Mouse (Mus musculus): ENCODE data around the gene Cst9. TPM values are rescaled to one million over a fixed set of nuclear protein-coding genes. Genes with fewer than 3 reads are reported as not detected.

The Cst9 gene
- polyA plus RNA-seq, 1 experiment from 2014 or later = not detected

GRCm38 (mm10) chr2:148857506-148857905 lies 22.6 kb downstream of the Cst9 start:
- no peak for ATAC-seq (replicated peaks; ENCODE audit: low FRiP score)
- Histone ChIP-seq H3K4me2 (no peak overlapping the region), H3K36me3 (no peaks in the 10 kb centered on the region), H3K9me3 (replicated peaks) (no peaks in the 10 kb centered on the region), H3K4me1 (no peaks in the 10 kb centered on the region), H3K9ac (no peak overlapping the region), H3K4me3 (replicated peaks) (no peak overlapping the region), H3K27ac (no peak overlapping the region), H3K27me3 (no peaks in the 10 kb centered on the region)
- WGBS = 89% methylated on average over 4 of the region's 4 CpGs

DNA sequence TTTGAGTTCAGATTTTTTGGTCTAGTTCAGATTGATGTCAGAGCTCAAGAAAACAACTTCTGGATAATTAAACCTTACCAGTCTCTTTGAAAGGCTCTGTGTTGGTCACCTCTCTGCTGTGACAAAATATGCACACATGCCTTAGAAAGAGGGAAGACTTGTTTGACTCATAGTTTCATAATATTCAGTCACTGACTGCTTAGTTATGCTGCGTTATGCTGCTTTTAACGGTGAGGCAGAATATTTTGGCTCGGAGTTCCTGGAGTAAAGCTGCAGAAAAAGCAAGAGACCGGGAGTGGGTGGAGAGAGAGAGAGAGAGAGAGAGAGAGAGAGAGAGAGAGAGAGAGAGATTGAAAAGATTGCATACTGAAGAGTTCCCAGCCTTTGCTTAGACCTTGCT lies 26.0 kb downstream of the Cst9 start:
- Histone ChIP-seq H3K9ac (no peak overlapping the region), H3K4me1 (no peaks in the 10 kb centered on the region), H3K36me3 (no peaks in the 10 kb centered on the region), H3K27ac (no peak overlapping the region), H3K4me3 (replicated peaks) (no peak overlapping the region), H3K27me3 (no peaks in the 10 kb centered on the region), H3K4me2 (no peak overlapping the region), H3K9me3 (replicated peaks) (no peaks in the 10 kb centered on the region)
- WGBS = 84% methylated on average over 4 of the region's 4 CpGs
- no peak for ATAC-seq (replicated peaks; ENCODE audit: low FRiP score)

- no peak overlapping the region for H3K9ac ChIP-seq
- no peak overlapping the region for H3K4me2 ChIP-seq
- H3K27me3 ChIP-seq = no peaks in the 10 kb centered on the region
- H3K36me3 ChIP-seq = no peaks in the 10 kb centered on the region
- no peaks in the 10 kb centered on the region for H3K9me3 ChIP-seq (replicated peaks)
- ATAC-seq (replicated peaks; ENCODE audit: low FRiP score) = no peak
- no peak overlapping the region for H3K4me3 ChIP-seq (replicated peaks)
- no peak overlapping the region for H3K27ac ChIP-seq
- no peaks in the 10 kb centered on the region for H3K4me1 ChIP-seq
These were observed 26.7 kb downstream of the Cst9 start for GRCm38 (mm10) chr2:148861693-148862092.

GRCm38 (mm10) chr2:148864966-148865365 lies 30.0 kb downstream of the Cst9 start, which contains the start of gene 9230104L09Rik:
9230104L09Rik (minus strand) TSS chr2:148865038.
- Histone ChIP-seq H3K9ac (no peak within 1 kb of the TSS), H3K9me3 (replicated peaks) (no peaks in the 10 kb centered on the region), H3K36me3 (no peaks in the 10 kb centered on the region), H3K4me2 (no peak within 1 kb of the TSS), H3K4me1 (no peaks in the 10 kb centered on the region), H3K27me3 (no peaks in the 10 kb centered on the region), H3K27ac (no peak within 1 kb of the TSS), H3K4me3 (replicated peaks) (no peak within 1 kb of the TSS)
- no peak for ATAC-seq (replicated peaks; ENCODE audit: low FRiP score)
- 47% methylated on average over 2 of the region's 2 CpGs for WGBS

DNA sequence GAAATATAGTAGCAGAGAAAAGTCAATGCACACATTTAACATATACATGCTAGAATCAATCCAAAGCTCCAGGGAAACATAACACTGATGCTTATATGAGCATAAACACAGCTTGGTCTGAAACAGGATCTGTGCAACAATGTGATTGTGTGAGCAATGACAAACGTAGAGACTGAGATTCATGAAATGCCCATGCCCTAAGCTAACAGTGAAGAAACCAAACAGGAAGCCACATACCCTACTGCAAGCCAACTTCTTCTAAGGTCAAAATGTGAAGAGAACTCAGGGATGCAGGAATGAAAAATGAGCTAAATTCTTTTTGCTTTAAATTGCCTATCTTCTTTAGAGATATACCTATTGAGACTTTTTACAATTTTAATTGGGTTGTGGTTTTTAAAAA lies 34.0 kb downstream of the Cst9 start:
- H3K4me1 ChIP-seq = peaks cover 16% of the 10 kb centered on the region
- H3K36me3 ChIP-seq = peaks cover 23% of the 10 kb centered on the region
- no peak overlapping the region for H3K9ac ChIP-seq
- no peaks in the 10 kb centered on the region for H3K27me3 ChIP-seq
- WGBS = 63% methylated on average over 1 of the region's 1 CpGs
- H3K4me2 ChIP-seq = no peak overlapping the region
- no peak overlapping the region for H3K4me3 ChIP-seq (replicated peaks)
- H3K9me3 ChIP-seq (replicated peaks) = no peaks in the 10 kb centered on the region
- ATAC-seq (replicated peaks; ENCODE audit: low FRiP score) = no peak
- no peak overlapping the region for H3K27ac ChIP-seq

DNA sequence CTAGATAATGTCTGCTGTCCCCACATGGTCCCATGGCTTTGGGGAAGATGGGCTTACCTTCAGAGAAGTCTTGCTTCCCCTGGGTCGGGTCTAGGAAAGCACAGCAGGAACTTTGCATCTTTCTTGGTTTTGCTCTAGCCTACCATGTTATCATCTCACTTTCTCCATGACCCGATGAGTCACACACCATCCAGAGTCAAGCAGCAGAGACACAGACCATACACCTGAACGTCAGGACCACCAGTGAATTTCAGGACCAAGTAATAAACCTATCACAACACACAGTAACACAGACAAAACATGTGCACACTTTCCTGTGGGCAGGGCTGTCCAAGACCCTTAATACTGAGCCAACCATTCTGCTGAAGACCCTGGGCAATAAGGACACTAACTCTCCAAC lies 35.6 kb downstream of the Cst9 start:
- no peak overlapping the region for H3K4me2 ChIP-seq
- peaks cover 22% of the 10 kb centered on the region for H3K4me1 ChIP-seq
- ATAC-seq (replicated peaks; ENCODE audit: low FRiP score) = no peak
- no peaks in the 10 kb centered on the region for H3K27me3 ChIP-seq
- no peaks in the 10 kb centered on the region for H3K9me3 ChIP-seq (replicated peaks)
- WGBS = 93% methylated on average over 3 of the region's 3 CpGs
- H3K27ac ChIP-seq = no peak overlapping the region
- no peak overlapping the region for H3K4me3 ChIP-seq (replicated peaks)
- H3K36me3 ChIP-seq = peaks cover 23% of the 10 kb centered on the region
- H3K9ac ChIP-seq = no peak overlapping the region

DNA sequence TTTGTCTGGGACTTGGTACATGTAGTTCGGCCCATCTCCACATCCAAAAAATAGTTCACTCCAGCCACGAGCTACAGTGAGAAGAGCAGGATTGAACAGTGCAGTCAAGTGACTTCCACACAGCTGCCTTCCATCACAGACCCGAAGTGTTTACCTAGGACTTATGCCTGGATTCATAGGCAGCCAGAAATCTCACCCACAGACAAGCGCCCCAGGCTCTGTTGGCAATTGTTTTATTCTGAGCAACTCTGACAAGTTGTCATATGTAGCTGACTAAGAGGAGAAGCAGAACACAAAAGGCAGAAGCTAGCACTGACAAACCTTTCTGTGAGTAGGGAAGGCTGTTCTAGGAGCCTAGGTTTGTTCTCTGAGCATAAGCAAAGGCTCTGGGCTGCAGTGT lies 37.9 kb downstream of the Cst9 start:
- peaks cover 23% of the 10 kb centered on the region for H3K36me3 ChIP-seq
- H3K4me3 ChIP-seq (replicated peaks) = peak overlapping the region; percentile 82; the same call in 1 of the 2 replicates
- WGBS = 63% methylated on average over 4 of the region's 4 CpGs
- H3K9me3 ChIP-seq (replicated peaks) = no peaks in the 10 kb centered on the region
- ATAC-seq (replicated peaks; ENCODE audit: low FRiP score) = no peak
- peaks cover 30% of the 10 kb centered on the region for H3K4me1 ChIP-seq
- H3K27ac ChIP-seq = 0 out of 2 replicates have a peak overlapping the region, but pooled peaks have one; percentile 14
- peak overlapping the region; percentile 72 for H3K4me2 ChIP-seq
- H3K27me3 ChIP-seq = no peaks in the 10 kb centered on the region
- no peak overlapping the region for H3K9ac ChIP-seq

GRCm38 (mm10) chr2:148874224-148874616 lies 39.3 kb downstream of the Cst9 start:
- WGBS = 43% methylated on average over 3 of the region's 3 CpGs
- no peak overlapping the region for H3K27ac ChIP-seq
- H3K4me1 ChIP-seq = peaks cover 38% of the 10 kb centered on the region
- no peaks in the 10 kb centered on the region for H3K9me3 ChIP-seq (replicated peaks)
- no peak for ATAC-seq (replicated peaks; ENCODE audit: low FRiP score)
- peak overlapping the region; percentile 82 for H3K4me3 ChIP-seq (replicated peaks)
- H3K9ac ChIP-seq = peak overlapping the region; percentile 78
- H3K36me3 ChIP-seq = peaks cover 23% of the 10 kb centered on the region
- no peaks in the 10 kb centered on the region for H3K27me3 ChIP-seq
- peak overlapping the region; percentile 72 for H3K4me2 ChIP-seq

DNA sequence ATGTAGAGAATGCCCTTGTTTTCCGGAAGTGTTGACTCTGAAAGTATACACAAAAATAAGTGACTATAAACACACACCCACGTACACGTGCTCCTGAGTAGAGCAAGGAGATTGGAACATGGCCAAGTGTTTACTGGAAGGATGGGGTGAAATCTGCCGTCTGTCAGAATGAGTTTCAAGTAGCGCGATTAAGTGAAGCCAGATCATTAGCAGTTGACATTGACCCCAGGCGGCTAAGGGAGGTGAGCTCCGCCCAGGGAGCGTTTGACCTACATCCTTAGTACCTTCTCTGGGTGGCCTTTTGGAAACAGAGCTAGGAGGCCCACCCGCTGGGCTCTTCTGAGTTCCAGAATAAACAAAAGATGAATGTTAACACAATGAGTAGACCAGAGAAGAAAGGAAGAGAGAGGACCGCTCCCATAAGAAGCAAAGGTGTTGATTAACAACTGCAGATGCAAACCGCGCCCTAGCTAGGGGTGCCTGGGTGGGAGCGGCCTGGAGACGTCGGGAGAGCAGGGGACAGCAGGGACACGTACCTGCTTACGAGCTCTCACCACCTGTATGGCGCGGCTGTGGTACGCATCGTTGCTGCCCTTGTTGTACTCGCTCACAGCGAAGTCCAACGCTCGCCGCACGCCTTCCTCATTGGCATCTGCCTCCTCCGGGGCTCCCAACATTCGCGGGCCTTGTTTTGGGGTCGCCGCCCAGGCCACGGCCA lies 39.8 kb downstream of the Cst9 start:
- H3K27me3 ChIP-seq = no peaks in the 10 kb centered on the region
- peaks cover 23% of the 10 kb centered on the region for H3K36me3 ChIP-seq
- H3K9ac ChIP-seq = peak overlapping the region; percentile 78
- under 1% methylated on average over 34 of the region's 34 CpGs for WGBS
- peak overlapping the region; percentile 95 for H3K27ac ChIP-seq
- H3K4me2 ChIP-seq = peak overlapping the region; percentile 72
- H3K9me3 ChIP-seq (replicated peaks) = no peaks in the 10 kb centered on the region
- H3K4me1 ChIP-seq = peaks cover 39% of the 10 kb centered on the region
- peak; percentile 73 for ATAC-seq (replicated peaks; ENCODE audit: low FRiP score)
- peak overlapping the region; percentile 82 for H3K4me3 ChIP-seq (replicated peaks)

DNA sequence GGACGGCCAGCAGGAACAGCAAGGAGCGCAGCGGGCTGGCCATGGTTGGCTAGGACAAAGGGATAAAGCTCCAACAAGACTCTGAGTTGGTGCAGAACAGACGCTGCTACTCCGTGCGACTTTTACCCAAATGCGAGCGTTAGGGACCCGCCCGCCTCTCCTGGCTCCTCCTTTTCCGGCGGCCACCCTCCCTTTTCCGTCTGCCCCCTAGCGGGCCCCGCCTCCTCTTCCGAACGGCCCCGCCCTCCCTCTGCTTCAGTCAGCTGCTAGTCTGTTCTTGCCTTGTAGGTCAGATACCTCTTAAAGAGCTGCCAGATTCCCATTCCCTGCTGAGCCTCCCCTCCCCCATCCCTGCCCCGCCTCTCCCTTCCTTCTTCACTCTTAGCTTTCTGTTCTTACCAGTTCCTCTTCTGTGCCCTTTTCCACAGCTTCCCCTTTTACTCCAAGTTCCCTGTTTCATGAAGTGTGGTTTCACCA lies 40.4 kb downstream of the Cst9 start, which contains the start of gene Cst3:
Gene Cst3 (minus strand): TSS at position 358 of the 477 bp plus-strand sequence.
- WGBS = under 1% methylated on average over 19 of the region's 19 CpGs
- Histone ChIP-seq H3K36me3 (peaks cover 22% of the 10 kb centered on the region), H3K27me3 (no peaks in the 10 kb centered on the region), H3K4me2 (peak within 1 kb of the TSS; percentile 72), H3K9me3 (replicated peaks) (no peaks in the 10 kb centered on the region), H3K27ac (peak within 1 kb of the TSS; percentile 95), H3K4me1 (peaks cover 39% of the 10 kb centered on the region), H3K4me3 (replicated peaks) (peak within 1 kb of the TSS; percentile 82), H3K9ac (peak within 1 kb of the TSS; percentile 78)
- peak; percentile 98 for ATAC-seq (replicated peaks; ENCODE audit: low FRiP score)

- H3K4me1 ChIP-seq = peaks cover 39% of the 10 kb centered on the region
- H3K4me3 ChIP-seq (replicated peaks) = no peak overlapping the region
- 0 out of 2 replicates have a peak overlapping the region, but pooled peaks have one; percentile 13 for H3K27ac ChIP-seq
- peaks cover 7% of the 10 kb centered on the region for H3K36me3 ChIP-seq
- no peaks in the 10 kb centered on the region for H3K9me3 ChIP-seq (replicated peaks)
- WGBS = 52% methylated on average over 3 of the region's 3 CpGs
- H3K4me2 ChIP-seq = no peak overlapping the region
- H3K9ac ChIP-seq = no peak overlapping the region
- ATAC-seq (replicated peaks; ENCODE audit: low FRiP score) = no peak
- no peaks in the 10 kb centered on the region for H3K27me3 ChIP-seq
These were observed 42.2 kb downstream of the Cst9 start for GRCm38 (mm10) chr2:148877016-148877770.

GRCm38 (mm10) chr2:148878641-148879130 lies 43.7 kb downstream of the Cst9 start:
- Histone ChIP-seq H3K9ac (no peak overlapping the region), H3K27ac (no peak overlapping the region), H3K4me3 (replicated peaks) (no peak overlapping the region), H3K9me3 (replicated peaks) (no peaks in the 10 kb centered on the region), H3K4me1 (peaks cover 25% of the 10 kb centered on the region), H3K4me2 (no peak overlapping the region), H3K27me3 (no peaks in the 10 kb centered on the region), H3K36me3 (no peaks in the 10 kb centered on the region)
- ATAC-seq (replicated peaks; ENCODE audit: low FRiP score) = no peak
- WGBS = 12% methylated on average over 2 of the region's 2 CpGs

Measured in kidney, embryonic 15.5 days (tissue).